Mouse (Mus musculus) lung, postnatal 25 days (tissue): Measurements from ENCODE around the gene Arhgef3.
"Not testable (repeated sequence)": the region's sequence is repeated elsewhere in the genome, so short reads cannot be mapped to it uniquely, and the experiment has no call there.

ENCODE experiments used
- DNase-seq: peaks from one replicate; pipeline ENCODE4 v3.0.0; 2022; ENCODE audit warnings: low spot score

The Arhgef3 gene

DNA sequence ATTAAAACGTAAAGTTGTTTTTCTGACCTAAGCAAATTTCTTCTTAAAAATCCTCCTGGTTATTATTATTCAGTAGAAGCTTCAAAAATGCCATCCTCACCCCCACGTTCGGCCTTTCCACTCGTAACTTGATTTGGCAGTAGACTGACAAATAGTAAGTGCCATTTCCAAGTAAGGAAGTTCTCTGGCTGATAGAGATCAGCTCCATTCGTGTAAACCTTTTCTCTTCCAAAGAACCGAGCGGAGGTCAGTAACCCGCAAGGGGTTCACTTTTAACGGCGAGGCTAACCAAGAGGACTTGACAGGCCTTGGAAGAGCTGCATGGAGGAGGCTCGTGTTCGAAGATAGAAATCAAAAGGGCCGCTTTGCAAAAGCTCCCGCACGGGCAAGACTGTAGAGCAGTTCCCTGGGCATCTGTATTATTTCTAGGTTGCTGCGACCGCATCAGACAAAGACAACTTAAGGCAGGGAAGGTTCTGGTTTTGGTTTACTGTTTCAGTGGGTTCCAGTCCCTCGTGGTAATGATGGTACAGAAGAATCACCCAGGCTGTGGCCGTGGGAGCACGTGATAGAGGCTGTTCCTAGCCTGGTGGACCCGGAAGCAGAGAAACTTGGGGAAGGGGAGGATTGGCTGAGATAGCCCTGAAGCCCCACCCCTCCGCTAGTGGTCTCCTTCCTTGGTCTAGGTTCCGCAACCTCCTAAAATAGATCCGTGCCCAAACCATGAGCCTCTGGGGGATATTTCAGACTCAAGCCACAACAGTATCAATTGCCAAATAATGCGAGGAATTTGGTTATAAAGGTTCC is 117.5 kb downstream of the Arhgef3 start:
- peak; percentile 51 for DNase-seq

DNA sequence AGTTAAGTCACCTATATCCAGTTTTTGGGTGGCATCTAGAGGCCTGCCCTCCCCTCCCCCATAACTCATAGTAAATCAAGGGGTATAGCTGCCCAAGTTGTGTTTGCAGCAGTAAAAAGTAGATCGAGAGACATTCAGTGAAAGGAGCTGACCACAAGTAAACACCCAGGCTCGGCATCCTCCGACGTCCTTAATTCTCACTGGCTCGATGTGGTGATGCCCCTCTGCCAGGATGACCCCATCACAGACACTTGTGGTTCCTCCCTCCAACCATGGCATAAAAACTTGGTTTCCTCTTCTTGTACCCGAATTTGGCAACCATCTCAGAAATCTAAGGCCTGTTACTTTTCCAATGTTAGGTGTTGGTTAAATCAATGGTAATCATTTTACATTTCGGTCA is 118.4 kb downstream of the Arhgef3 start:
- no peak for DNase-seq

- DNase-seq, result no peak
These were observed 119.0 kb downstream of the Arhgef3 start for GRCm38 (mm10) chr14:27233656-27234055.

- no peak for DNase-seq
These were observed 119.7 kb downstream of the Arhgef3 start for GRCm38 (mm10) chr14:27234270-27234840.

DNA sequence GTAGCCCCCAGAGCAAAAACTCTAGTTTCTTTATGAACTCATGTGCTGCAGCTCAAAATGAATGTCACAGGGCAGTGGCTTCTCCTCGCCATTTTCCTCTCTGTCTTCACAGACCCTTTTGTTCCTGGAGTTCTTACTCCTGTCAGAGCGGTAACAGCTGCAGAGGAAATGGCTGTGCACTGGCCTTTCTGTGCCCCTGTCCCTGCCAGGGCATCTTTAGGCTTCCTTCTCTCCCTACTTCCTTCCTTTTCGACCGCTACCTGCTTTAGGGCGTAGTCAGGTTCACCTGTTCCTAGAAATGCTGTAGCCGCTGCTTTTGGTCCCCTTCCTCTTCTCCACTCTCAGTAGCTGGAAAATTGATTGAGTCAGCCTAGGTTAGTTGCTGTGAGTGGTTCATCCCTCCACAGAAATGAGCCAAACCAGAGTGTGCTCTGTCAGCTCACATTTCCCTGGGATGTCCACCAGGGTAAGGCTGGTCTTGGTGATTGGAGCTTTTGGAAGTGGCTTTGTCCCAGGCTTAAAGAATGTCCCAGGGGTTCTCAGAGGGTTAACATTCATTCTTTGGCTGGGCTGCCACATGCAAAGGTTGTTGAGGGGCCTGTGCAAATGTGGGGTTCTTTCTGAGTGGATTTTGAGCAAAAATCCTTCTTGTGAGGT is 121.3 kb downstream of the Arhgef3 start:
- DNase-seq, result no peak

- DNase-seq, result peak; percentile 83
These were observed 123.0 kb downstream of the Arhgef3 start for GRCm38 (mm10) chr14:27237522-27238187.

DNA sequence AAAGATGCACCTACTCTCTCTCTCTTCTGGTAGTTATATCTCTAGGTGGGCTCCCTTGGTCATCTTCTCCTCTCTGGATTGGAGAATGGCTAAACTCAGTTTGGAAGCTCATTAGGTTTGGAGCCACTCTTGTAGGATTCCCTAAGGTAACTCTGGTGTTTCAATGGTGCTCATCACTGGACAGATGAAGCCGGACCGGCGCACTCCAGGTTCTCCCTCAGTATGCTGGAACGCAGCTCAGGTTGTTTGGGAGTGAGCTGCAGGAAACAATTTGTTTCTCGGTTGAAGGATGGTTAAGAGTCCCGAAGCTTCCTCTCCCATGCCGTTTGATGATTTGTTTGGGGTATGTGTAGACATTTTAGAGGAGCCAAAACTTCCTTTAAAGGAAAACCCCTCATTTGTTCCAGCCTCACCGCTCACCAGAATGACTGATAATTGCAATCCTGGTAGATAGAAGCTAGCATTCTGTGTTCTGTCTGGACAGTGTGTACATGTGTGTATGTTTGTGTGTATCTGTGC is 124.0 kb downstream of the Arhgef3 start:
- no peak for DNase-seq

DNA sequence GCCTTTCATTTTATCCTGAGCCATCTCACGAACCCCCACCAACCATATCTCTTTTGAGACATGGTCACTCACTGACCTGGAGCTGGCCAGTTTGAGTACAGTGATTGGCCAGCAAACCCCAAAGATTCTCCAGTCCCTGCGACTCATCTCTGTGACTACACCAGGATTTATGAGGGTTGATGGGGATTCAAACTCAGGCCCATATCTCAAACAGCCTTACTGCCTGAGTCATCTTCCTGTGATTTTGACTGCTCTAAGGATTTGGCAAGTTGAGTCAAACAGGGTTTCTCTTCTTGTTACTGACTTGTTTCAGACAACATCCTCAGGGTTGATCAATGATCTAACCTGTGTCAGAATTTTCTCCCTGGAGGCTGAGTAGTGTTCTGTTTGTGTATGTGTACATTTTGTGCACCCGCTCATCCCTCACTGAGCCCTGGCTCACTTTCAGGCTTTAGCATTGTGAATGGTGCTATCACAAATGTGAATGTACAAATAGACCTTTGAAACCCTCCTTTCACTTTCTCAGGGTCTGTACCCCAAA is 124.9 kb downstream of the Arhgef3 start:
- DNase-seq, result no peak

DNA sequence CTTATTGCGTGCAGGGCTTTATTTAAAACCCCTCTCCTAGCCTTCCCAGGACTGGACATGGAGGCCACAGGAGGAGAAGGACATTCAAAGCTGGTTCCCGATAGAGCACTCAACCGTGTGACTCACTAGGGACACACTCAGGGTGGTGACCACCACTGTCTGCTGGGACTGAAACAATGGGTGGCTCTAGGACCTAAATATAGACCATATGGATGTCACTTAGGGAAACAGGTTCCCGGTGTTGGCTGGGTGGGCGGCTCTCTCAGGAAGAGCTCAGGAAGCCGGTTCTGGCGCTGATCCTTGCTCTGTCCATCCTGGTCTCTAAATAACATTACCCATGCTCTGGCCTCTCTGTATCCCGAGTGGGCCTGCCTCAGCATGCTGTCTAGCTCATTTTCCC is 127.6 kb downstream of the Arhgef3 start:
- peak; percentile 76 for DNase-seq

DNA sequence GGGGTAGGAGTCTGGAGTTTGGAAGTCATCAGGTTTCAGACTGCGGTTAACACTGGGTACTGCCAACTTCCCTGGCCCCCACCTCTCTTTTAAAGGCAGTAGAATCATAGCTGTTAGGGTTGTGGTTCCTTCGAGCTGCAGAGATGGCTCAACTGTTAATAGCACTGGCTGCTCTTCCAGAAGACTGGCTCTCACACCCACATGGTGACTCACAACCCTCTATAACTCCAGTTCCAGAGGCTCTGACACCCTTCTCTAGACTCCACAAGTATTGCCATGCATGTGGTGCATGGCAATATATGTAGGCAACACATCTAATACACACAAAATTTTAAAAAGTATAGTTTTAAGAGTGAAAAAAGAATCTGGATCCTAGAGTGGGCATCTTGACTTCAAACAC is 128.1 kb downstream of the Arhgef3 start:
- DNase-seq, result no peak

- DNase-seq, result no peak
These were observed 128.9 kb downstream of the Arhgef3 start for GRCm38 (mm10) chr14:27243585-27243984.

DNA sequence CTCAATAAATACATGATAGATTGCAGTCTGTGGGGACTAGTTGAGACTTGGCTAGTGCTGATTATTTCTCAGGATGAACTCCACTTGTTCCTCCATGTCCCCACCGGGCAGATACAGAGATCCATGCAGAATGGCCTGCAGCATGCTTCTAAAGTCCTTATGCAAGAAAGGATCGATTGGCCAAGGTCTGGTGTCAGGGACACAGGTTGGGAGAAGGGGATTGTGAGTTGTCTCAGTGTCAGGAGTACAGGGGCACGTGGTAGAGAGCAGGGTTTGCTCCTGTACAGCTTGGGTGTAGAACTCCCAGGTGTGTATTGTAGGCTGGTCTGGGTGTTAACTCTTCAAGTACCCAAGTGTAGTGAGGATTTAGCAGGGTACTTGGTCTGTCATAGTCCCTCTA is 130.2 kb downstream of the Arhgef3 start:
- DNase-seq, result no peak

- DNase-seq, result peak; percentile 66
These were observed 131.7 kb downstream of the Arhgef3 start for GRCm38 (mm10) chr14:27246424-27246823.

DNA sequence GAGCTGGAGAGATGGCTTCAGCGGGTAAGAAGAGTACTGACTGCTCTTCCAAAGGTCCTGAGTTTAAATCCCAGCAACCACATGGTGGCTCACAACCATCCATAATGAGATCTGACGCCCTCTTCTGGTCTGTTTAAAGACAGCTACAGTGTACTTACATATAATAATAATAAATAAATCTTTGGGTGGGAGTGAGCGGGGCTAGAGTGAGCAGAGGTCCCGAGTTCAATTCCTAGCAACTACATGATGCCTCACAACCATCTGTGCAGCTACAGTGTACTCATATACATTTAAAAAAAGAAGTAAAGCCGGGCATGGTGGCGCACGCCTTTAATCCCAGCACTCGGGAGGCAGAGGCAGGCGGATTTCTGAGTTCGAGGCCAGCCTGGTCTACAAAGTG is 132.2 kb downstream of the Arhgef3 start:
- not testable (repeated sequence) for DNase-seq

- no peak for DNase-seq
These were observed 134.4 kb downstream of the Arhgef3 start for GRCm38 (mm10) chr14:27249121-27249520.

DNA sequence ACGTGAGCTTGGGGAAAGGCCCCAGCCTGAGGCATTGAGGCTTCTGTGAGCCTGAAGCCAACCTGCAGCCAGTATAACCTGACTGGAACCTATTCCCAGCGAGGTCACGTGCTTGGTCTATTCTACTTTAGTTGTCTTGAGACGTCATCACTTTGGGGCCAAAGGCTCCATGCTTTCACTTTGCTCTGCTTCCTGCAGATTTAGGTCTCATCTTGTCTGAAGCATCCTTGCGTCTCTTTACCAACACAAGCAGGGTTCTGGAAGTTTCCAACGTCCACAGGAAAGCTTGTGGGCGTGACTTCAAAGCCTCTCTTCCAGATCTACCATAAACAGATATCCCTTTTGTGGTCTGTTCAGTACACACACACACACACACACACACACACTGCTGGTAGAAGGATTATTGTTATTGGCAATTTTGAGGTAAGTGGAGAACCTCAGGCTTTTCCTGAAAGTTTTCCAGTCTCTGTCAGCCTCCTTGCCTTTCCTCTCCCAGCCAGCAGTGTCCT is 135.6 kb downstream of the Arhgef3 start:
- DNase-seq, result peak; percentile 36

GRCm38 (mm10) chr14:27253391-27253790 is 138.7 kb downstream of the Arhgef3 start:
- DNase-seq, result no peak

DNA sequence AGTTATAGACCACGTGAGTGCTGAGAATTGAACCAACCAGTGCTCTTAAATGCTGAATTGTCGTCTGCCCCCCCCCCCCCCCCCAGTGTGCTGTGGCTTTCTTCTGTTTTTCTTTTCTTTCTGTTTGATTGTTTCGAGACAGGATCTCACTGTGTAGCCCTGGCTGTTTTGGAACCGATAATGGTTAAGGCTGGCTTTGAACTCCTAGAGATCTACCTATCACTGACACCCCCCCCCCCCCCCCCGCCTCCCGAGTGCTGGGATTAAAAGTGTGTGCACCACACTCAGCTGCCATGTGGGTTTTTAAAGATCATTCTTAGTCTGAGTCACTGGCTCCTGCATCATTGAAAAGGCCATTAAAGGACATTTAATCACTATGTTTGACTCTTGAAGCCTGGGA is 147.7 kb downstream of the Arhgef3 start:
- DNase-seq, result no peak

DNA sequence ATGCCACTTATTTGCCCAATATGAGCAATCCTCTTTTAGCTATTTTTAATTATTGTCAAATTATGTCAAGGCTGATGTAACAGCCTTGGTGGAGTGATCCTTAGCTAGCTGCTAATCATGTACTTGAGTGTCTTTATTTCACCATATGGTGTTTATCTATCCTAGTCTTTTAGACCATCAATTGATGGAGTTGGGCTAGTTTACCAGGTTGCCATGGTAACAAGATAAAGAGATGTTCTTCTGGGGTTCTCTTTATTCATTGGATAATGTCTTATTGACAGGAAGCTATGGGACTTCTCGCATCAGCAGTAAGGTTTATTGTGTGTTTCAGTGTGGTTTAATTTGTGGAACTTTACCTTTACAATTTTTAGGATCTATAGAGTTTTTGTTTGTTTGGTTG is 151.9 kb downstream of the Arhgef3 start:
- no peak for DNase-seq

- DNase-seq, result no peak
These were observed 153.4 kb downstream of the Arhgef3 start for GRCm38 (mm10) chr14:27268137-27268536.

DNA sequence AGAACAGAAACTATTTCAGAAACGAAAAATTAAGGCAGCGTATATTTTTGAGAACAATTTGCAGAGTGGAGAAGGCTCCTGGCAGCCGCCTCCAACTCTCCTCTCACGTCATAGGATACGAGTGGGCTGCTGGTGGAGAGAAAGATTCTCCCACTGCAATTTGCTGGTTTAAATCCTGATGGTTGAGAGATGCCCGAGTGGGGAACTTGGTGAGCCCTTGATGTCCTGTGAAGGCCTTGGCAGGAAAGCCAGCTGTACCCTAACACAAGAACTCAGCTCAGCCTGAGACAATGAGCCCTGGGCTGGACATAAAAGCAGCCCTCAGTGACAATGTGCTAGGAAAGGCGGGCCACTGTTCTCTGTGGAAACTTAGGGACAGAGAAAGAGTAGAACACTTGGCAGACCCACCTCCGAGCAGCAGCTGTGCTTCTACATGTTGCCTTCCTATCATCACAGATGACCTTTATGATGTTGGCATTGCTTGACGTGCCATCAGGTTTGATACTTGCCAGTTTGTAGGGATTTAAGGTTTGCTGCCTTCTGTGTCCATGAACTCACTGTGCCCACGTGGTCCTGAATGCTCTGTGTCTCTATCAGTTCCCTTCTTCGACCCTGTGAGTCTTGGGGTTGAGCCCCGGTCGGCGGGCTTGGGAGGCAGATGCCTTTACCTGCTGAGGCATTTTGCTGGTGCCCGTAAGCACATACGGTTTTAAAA is 154.4 kb downstream of the Arhgef3 start:
- no peak for DNase-seq
